Mouse (Mus musculus): ENCODE results near the gene Olfr49. TPM values are rescaled to one million over a fixed set of nuclear protein-coding genes. Genes with fewer than 3 reads are reported as not detected.
A peak's percentile ranks its signal among the peaks of the same experiment; 100 is the strongest.

The Olfr49 gene
- total RNA-seq, 1 experiment = not detected

GRCm38 (mm10) chr14:54236881-54237280, 47.9 kb downstream of the Olfr49 start:
- Histone ChIP-seq H3K9ac (ENCODE audit: insufficient read depth, low read depth, low read length, poor library complexity, severe bottlenecking) (no peak overlapping the region), H3K36me3 (ENCODE audit: control insufficient read depth, insufficient read depth, low read length, poor library complexity, severe bottlenecking) (peaks cover 17% of the 10 kb centered on the region), H3K4me3 (ENCODE audit: insufficient read depth in 1 of 2, low read depth in 1 of 2, low read length in 2 of 2, poor library complexity in 1 of 2, severe bottlenecking in 1 of 2) (no peak overlapping the region), H3K4me1 (ENCODE audit: control insufficient read depth in 2 of 2, insufficient read depth in 2 of 2, low read length in 2 of 2, poor library complexity in 1 of 2) (peaks cover 4 to 10% of the 10 kb centered on the region in 2 experiments; a peak in 3 of 4 replicates), H3K27ac (ENCODE audit: insufficient read depth, low read depth, low read length, poor library complexity, severe bottlenecking) (no peak overlapping the region), H3K9me3 (ENCODE audit: control insufficient read depth, insufficient read depth, low read depth, low read length) (no peaks in the 10 kb centered on the region)
- in situ Hi-C loops (cut with MboI; ENCODE audit: low sequenced_read_pairs in 2 of 2, unreplicated experiment in 2 of 2) = no loop called here
- no peak for TF ChIP-seq HCFC1 (IDR thresholded peaks at IDR 0.05; ENCODE audit: borderline replicate concordance, insufficient read depth, low read length)
- TF ChIP-seq CHD2 (IDR thresholded peaks at IDR 0.05; ENCODE audit: low read depth, low read length) = no peak
- DNase-seq (ENCODE audit: low read depth, low spot score) = no peak

DNA sequence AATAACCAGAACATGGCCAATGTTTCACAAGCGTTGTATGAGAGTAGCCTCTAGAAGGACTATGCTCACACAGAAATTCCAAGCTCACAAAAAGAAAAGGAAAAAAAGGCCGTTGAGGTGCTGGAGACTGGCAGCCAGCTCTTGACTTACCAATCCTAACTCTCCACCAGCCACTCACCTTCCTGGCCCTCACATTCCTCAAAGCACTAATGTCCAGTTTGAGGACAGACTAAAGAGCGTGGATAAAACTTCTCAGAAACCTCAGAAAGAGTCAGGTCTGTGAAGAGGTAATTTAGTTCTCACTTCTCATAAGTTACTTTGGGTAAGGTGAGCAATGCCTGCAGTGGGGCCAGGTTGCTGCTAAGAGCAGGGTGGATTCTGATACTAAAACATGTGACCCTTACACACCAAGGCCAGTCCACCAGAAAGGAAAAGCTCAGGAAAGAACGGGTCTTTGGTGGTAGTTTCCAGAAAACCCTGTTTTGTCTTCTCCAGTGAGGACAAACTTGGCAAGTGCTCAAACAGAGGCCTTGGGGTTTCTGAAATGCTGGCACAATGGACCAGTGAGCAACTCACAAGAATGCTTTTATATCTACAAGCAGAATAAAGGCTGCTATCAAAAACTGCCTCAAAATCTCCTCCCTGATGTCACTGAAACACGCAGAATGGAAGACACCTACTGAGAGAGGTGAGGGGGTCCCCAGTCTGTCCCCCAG, 48.8 kb downstream of the Olfr49 start:
- in situ Hi-C loops (cut with MboI; ENCODE audit: low sequenced_read_pairs in 2 of 2, unreplicated experiment in 2 of 2) = no loop called here
- Histone ChIP-seq H3K4me3 (ENCODE audit: insufficient read depth in 1 of 2, low read depth in 1 of 2, low read length in 2 of 2, poor library complexity in 1 of 2, severe bottlenecking in 1 of 2) (no peak overlapping the region), H3K36me3 (ENCODE audit: control insufficient read depth, insufficient read depth, low read length, poor library complexity, severe bottlenecking) (peaks cover 13% of the 10 kb centered on the region), H3K9ac (ENCODE audit: insufficient read depth, low read depth, low read length, poor library complexity, severe bottlenecking) (no peak overlapping the region), H3K27ac (ENCODE audit: insufficient read depth, low read depth, low read length, poor library complexity, severe bottlenecking) (no peak overlapping the region), H3K9me3 (ENCODE audit: control insufficient read depth, insufficient read depth, low read depth, low read length) (no peaks in the 10 kb centered on the region), H3K4me1 (ENCODE audit: control insufficient read depth in 2 of 2, insufficient read depth in 2 of 2, low read length in 2 of 2, poor library complexity in 1 of 2) (peaks cover 4 to 10% of the 10 kb centered on the region in 2 experiments; a peak in 3 of 4 replicates)
- no peak for DNase-seq (ENCODE audit: low read depth, low spot score)
- TF ChIP-seq HCFC1 (IDR thresholded peaks at IDR 0.05; ENCODE audit: borderline replicate concordance, insufficient read depth, low read length) (no peak), ZC3H11A (IDR thresholded peaks at IDR 0.05; ENCODE audit: borderline replicate concordance, low read depth, low read length) (no peak), MAFK (IDR thresholded peaks at IDR 0.05; ENCODE audit: insufficient read depth, low read depth, low read length) (no peak), ZNF384 (IDR thresholded peaks at IDR 0.05; ENCODE audit: low read depth, low read length) (no peak), CHD2 (IDR thresholded peaks at IDR 0.05; ENCODE audit: low read depth, low read length) (no peak)

DNA sequence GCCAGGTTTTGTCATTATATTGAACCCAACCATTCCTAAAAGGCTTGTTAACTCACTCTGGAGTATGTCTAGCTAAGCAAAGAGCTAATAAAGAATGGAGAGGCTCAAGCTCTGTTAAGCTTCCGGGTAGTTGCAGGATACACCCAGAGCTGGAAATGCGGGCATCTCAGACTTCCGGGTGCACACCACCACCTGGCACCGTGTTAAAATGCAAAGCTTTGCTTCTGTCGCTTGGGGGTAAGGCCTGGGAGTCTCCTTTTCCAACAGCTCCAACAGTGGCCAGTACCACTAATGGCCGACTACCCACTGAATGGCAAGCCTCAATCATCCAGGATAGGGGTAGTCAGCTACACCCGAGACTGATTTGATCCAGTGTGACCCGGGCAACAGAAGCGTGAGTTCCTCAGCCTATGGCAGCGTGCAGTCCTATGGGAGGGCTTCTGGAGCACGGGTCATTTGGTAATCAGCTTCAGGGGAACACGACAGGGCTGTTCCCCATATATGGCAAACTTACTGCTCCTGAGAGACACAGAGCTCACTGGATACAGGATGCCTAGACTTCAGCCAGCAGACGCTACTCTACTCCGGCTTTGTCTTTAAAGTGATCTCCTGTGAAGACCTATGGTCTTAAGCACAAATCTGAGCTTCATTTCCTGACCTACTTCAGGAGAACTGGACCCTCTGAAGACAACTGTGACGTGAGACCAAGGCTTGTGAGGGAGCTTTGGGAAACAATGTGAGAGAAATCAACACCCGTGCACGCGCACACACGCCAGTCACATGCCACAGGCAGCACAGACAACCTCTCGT, 50.3 kb downstream of the Olfr49 start:
- in situ Hi-C loops (cut with MboI; ENCODE audit: low sequenced_read_pairs in 2 of 2, unreplicated experiment in 2 of 2) = no loop called here
- Histone ChIP-seq H3K9me3 (ENCODE audit: control insufficient read depth, insufficient read depth, low read depth, low read length) (no peaks in the 10 kb centered on the region), H3K4me3 (ENCODE audit: insufficient read depth in 1 of 2, low read depth in 1 of 2, low read length in 2 of 2, poor library complexity in 1 of 2, severe bottlenecking in 1 of 2) (peak overlapping the region in 1 of 2 experiments; percentile 66; a peak in 2 of 4 replicates), H3K36me3 (ENCODE audit: control insufficient read depth, insufficient read depth, low read length, poor library complexity, severe bottlenecking) (peaks cover 8% of the 10 kb centered on the region; the same call in 1 of the 2 replicates), H3K27ac (ENCODE audit: insufficient read depth, low read depth, low read length, poor library complexity, severe bottlenecking) (no peak overlapping the region), H3K4me1 (ENCODE audit: control insufficient read depth in 2 of 2, insufficient read depth in 2 of 2, low read length in 2 of 2, poor library complexity in 1 of 2) (peaks cover 4 to 16% of the 10 kb centered on the region in 2 experiments; a peak in 3 of 4 replicates), H3K9ac (ENCODE audit: insufficient read depth, low read depth, low read length, poor library complexity, severe bottlenecking) (peak overlapping the region; percentile 14; the same call in 1 of the 2 replicates)
- TF ChIP-seq CHD2 (IDR thresholded peaks at IDR 0.05; ENCODE audit: low read depth, low read length) = no peak
- TF ChIP-seq ZNF384 (IDR thresholded peaks at IDR 0.05; ENCODE audit: low read depth, low read length) = no peak
- TF ChIP-seq HCFC1 (IDR thresholded peaks at IDR 0.05; ENCODE audit: borderline replicate concordance, insufficient read depth, low read length) = no peak
- no peak for TF ChIP-seq ZC3H11A (IDR thresholded peaks at IDR 0.05; ENCODE audit: borderline replicate concordance, low read depth, low read length)
- TF ChIP-seq MAFK (IDR thresholded peaks at IDR 0.05; ENCODE audit: insufficient read depth, low read depth, low read length) = no peak
- no peak for DNase-seq (ENCODE audit: low read depth, low spot score)

DNA sequence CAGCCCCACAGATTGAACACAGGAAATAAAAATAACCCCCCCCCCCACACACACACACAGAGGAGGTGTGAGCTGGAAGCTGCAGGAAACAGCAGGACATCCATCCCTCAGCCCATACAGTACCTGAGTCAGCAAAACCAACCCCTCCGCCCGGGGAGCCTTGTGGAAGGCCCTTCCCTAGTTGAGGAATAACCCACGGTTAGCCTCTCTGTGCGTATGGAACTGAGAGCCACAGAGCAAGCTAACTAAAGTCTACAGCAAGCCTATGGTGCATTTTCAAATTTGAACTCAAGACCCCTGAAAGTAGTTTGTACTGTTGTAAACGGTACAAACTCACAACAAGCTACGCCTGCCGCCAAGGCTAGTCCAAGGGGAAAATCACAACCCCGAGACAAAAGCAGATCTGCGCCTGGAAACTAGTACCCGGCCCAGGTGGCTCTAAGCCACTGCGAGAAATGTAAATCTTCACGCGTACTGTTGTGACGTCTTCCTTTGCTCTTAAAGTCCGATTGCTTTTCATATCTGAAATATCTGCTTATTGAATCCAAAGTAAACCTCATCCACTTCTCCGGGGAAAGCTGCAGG, 51.1 kb downstream of the Olfr49 start:
- Histone ChIP-seq H3K9ac (ENCODE audit: insufficient read depth, low read depth, low read length, poor library complexity, severe bottlenecking) (peak overlapping the region; percentile 56; the same call in 1 of the 2 replicates), H3K4me1 (ENCODE audit: control insufficient read depth in 2 of 2, insufficient read depth in 2 of 2, low read length in 2 of 2, poor library complexity in 1 of 2) (peaks cover 6 to 20% of the 10 kb centered on the region in 2 experiments; a peak in 3 of 4 replicates), H3K27ac (ENCODE audit: insufficient read depth, low read depth, low read length, poor library complexity, severe bottlenecking) (peak overlapping the region; percentile 33; the same call in 1 of the 2 replicates), H3K9me3 (ENCODE audit: control insufficient read depth, insufficient read depth, low read depth, low read length) (no peaks in the 10 kb centered on the region), H3K36me3 (ENCODE audit: control insufficient read depth, insufficient read depth, low read length, poor library complexity, severe bottlenecking) (peaks cover 8% of the 10 kb centered on the region; the same call in 1 of the 2 replicates), H3K4me3 (ENCODE audit: insufficient read depth in 1 of 2, low read depth in 1 of 2, low read length in 2 of 2, poor library complexity in 1 of 2, severe bottlenecking in 1 of 2) (peak overlapping the region; percentile 52 to 66)
- TF ChIP-seq CHD2 (IDR thresholded peaks at IDR 0.05; ENCODE audit: low read depth, low read length) = no peak
- TF ChIP-seq MAFK (IDR thresholded peaks at IDR 0.05; ENCODE audit: insufficient read depth, low read depth, low read length) = peak; percentile 86
- TF ChIP-seq ZC3H11A (IDR thresholded peaks at IDR 0.05; ENCODE audit: borderline replicate concordance, low read depth, low read length) = no peak
- TF ChIP-seq HCFC1 (IDR thresholded peaks at IDR 0.05; ENCODE audit: borderline replicate concordance, insufficient read depth, low read length) = no peak
- no peak for DNase-seq (ENCODE audit: low read depth, low spot score)
- in situ Hi-C loops (cut with MboI; ENCODE audit: low sequenced_read_pairs in 2 of 2, unreplicated experiment in 2 of 2) = no loop called here

All from ES-E14 (cell line).